Mouse (Mus musculus) embryonic facial prominence, embryonic 13.5 days (tissue): Measurements from ENCODE around the gene Emc9. TPM values are rescaled to one million over a fixed set of nuclear protein-coding genes. Genes with fewer than 3 reads are reported as not detected.

ENCODE experiments used
- ATAC-seq: fragments of 200-750 bp; cut with Nextera tagmentation; 2 replicates; pipeline ENCODE4 v1.8.0; 2017; ENCODE audit warnings: low read depth; ENCODE audit not compliant: insufficient number of reproducible peaks, insufficient read depth, low FRiP score, low TSS enrichment
- H3K27ac ChIP-seq: fragments of 300-500 bp; sonication (generic); 2 replicates; pipeline ENCODE4 v1.5.1; 2015; ENCODE audit warnings: moderate library complexity, mild to moderate bottlenecking, inconsistent platforms
- H3K27me3 ChIP-seq: fragments of 300-500 bp; sonication (generic); 2 replicates; pipeline ENCODE4 v1.6.1; 2015; ENCODE audit warnings: mild to moderate bottlenecking, inconsistent platforms
- H3K36me3 ChIP-seq: fragments of 300-500 bp; sonication (generic); 2 replicates; pipeline ENCODE4 v1.6.1; 2015; ENCODE audit warnings: mild to moderate bottlenecking, inconsistent platforms
- H3K4me1 ChIP-seq: fragments of 300-500 bp; sonication (generic); 2 replicates; pipeline ENCODE4 v1.6.1; 2015; ENCODE audit warnings: inconsistent platforms
- H3K4me2 ChIP-seq: fragments of 300-500 bp; sonication (generic); 2 replicates; pipeline ENCODE4 v1.6.1; 2015; ENCODE audit warnings: moderate library complexity, mild to moderate bottlenecking, inconsistent platforms
- H3K4me3 ChIP-seq: fragments of 300-500 bp; sonication (generic); 2 replicates; pipeline ENCODE4 v1.5.1; 2015; ENCODE audit warnings: mild to moderate bottlenecking, inconsistent platforms
- H3K9ac ChIP-seq: fragments of 300-500 bp; sonication (generic); 2 replicates; pipeline ENCODE4 v1.6.1; 2015; ENCODE audit warnings: mild to moderate bottlenecking, inconsistent platforms
- H3K9me3 ChIP-seq: fragments of 300-500 bp; sonication (generic); 2 replicates; pipeline ENCODE4 v1.6.1; 2016; ENCODE audit warnings: inconsistent platforms
- WGBS: fragments of 180-500 bp; shearing (Covaris S2); methylation state at CpG from one replicate; pipeline ENCODE4 v1.1.7; 2015; ENCODE audit warnings: mixed read lengths; 5-methylcytosine and 5-hydroxymethylcytosine counted together
- polyA plus RNA-seq: library from polyadenylated mRNA; unstranded; fragments of >200 nt; fragmentation: Nextera tagmentation; extraction: Ambion mirVana; gene quantifications from 2 replicates; pipeline ENCODE4 v1.2.1, GENCODE M21; 2015

Gene Emc9
- polyA plus RNA-seq, 1 experiment from 2014 or later: 4.7 TPM

DNA sequence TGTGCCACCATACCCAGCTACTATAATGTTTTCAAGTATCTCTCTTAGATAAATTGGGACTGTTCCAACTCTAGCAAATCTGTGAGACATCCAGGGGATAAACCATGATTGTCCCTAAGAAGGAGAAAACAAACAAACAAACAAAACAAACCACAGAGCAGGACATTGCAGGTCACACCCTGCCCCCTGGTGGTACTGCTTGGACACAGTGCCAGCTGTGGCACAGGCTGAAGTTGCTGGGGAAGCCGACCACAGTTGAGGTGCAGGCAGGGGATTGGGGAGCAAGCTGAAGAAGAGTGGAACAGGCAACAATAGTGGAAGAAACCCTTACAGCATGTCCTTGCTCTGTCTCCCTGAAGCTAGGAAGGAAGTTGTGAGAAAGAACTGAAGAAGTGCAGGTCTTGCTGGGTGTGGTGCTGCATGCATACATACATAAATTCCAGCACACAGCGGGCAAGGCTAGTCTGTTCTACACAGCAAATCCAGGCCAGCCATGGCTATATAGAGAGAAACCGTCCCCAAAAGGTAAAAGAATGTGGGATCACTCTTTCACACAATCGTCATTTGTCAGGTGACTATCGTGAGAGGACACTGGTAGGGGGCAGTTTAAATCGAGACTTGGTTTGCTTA lies 48.9 kb downstream of the Emc9 start:
- Histone ChIP-seq H3K27ac (no peak overlapping the region), H3K36me3 (no peaks in the 10 kb centered on the region), H3K4me3 (no peak overlapping the region), H3K4me2 (no peak overlapping the region), H3K9ac (no peak overlapping the region), H3K4me1 (peaks cover 11% of the 10 kb centered on the region), H3K27me3 (0 out of 2 replicates have a peak, but pooled peaks cover 2% of the 10 kb centered on the region), H3K9me3 (no peaks in the 10 kb centered on the region)
- no peak for ATAC-seq
- 50% methylated on average over 6 of the region's 6 CpGs for WGBS

Other genes with a start within 250 kb of the Emc9 start
- 98.6 and 103 TPM in 2 replicates for gene Dhrs4, start 106.5 kb downstream of the Emc9 start, polyA plus RNA-seq
- 3.9 and 4.3 TPM in 2 replicates for gene Carmil3, start 94.7 kb downstream of the Emc9 start, polyA plus RNA-seq
- gene Cpne6, start 74.9 kb downstream of the Emc9 start, polyA plus RNA-seq: 0.60 and 0.83 TPM in 2 replicates
- not detected in 2 replicates for gene Nrl, start 60.3 kb downstream of the Emc9 start, polyA plus RNA-seq
- gene Pck2, start 45.0 kb downstream of the Emc9 start, polyA plus RNA-seq: 35.0 and 38.4 TPM in 2 replicates
- gene Dcaf11, start 25.3 kb downstream of the Emc9 start, polyA plus RNA-seq: 57.3 and 66.5 TPM in 2 replicates
- gene A730061H03Rik, start 24.9 kb downstream of the Emc9 start, polyA plus RNA-seq: 0.74 and 0.87 TPM in 2 replicates
- gene Fitm1, start 9.7 kb downstream of the Emc9 start, polyA plus RNA-seq: 4.1 and 5.3 TPM in 2 replicates
- gene Psme1, start 7.2 kb downstream of the Emc9 start, polyA plus RNA-seq: 141 and 152 TPM in 2 replicates
- gene Psme2, start 5.8 kb upstream of the Emc9 start, polyA plus RNA-seq: 233 and 267 TPM in 2 replicates
- gene Rnf31, start 6.4 kb upstream of the Emc9 start, polyA plus RNA-seq: 17.6 and 21.7 TPM in 2 replicates
- 10.5 and 12.3 TPM in 2 replicates for gene Irf9, start 18.3 kb upstream of the Emc9 start, polyA plus RNA-seq
- gene Rec8, start 32.7 kb upstream of the Emc9 start, polyA plus RNA-seq: 2.0 and 2.8 TPM in 2 replicates
- gene Ipo4, start 50.7 kb upstream of the Emc9 start, polyA plus RNA-seq: 95.1 and 111 TPM in 2 replicates
- 1.7 and 1.8 TPM in 2 replicates for gene Gm49378, start 52.6 kb upstream of the Emc9 start, polyA plus RNA-seq
- gene Tm9sf1, start 58.5 kb upstream of the Emc9 start, polyA plus RNA-seq: 106 and 117 TPM in 2 replicates
- 1.0 and 1.3 TPM in 2 replicates for gene Tssk4, start 64.9 kb upstream of the Emc9 start, polyA plus RNA-seq
- 66.1 and 70.6 TPM in 2 replicates for gene Mdp1, start 75.2 kb upstream of the Emc9 start, polyA plus RNA-seq
- gene Gmpr2, start 86.6 kb upstream of the Emc9 start, polyA plus RNA-seq: 75.2 and 83.5 TPM in 2 replicates
- gene Nedd8, start 86.8 kb upstream of the Emc9 start, polyA plus RNA-seq: 665 and 670 TPM in 2 replicates
- gene Tinf2, start 96.5 kb upstream of the Emc9 start, polyA plus RNA-seq: 38.7 and 46.6 TPM in 2 replicates
- 4.5 and 4.7 TPM in 2 replicates for gene Tgm1, start 128.6 kb upstream of the Emc9 start, polyA plus RNA-seq
- gene Rabggta, start 137.0 kb upstream of the Emc9 start, polyA plus RNA-seq: 27.6 and 32.2 TPM in 2 replicates
- gene Dhrs1, start 160.4 kb upstream of the Emc9 start, polyA plus RNA-seq: 84.5 and 102 TPM in 2 replicates
- 35.5 and 47.6 TPM in 2 replicates for gene Nop9, start 160.4 kb upstream of the Emc9 start, polyA plus RNA-seq
- 0.18 and 1.2 TPM in 2 replicates for gene Cideb, start 173.2 kb upstream of the Emc9 start, polyA plus RNA-seq
- 0.51 and 0.56 TPM in 2 replicates for gene Ltb4r2, start 176.1 kb upstream of the Emc9 start, polyA plus RNA-seq
- 0.58 and 1.1 TPM in 2 replicates for gene Ltb4r1, start 180.7 kb upstream of the Emc9 start, polyA plus RNA-seq
- gene Adcy4, start 198.8 kb upstream of the Emc9 start, polyA plus RNA-seq: 20.2 and 21.6 TPM in 2 replicates
- 41.1 and 44.4 TPM in 2 replicates for gene Ripk3, start 203.6 kb upstream of the Emc9 start, polyA plus RNA-seq
- 156 and 160 TPM in 2 replicates for gene Nfatc4, start 237.8 kb upstream of the Emc9 start, polyA plus RNA-seq